Mouse (Mus musculus) kidney, adult 2 months (tissue): Measurements from ENCODE around the gene Trappc3l.

Source experiments
- CTCF ChIP-seq: fragments of 200-500 bp; conservative IDR thresholded peaks from 2 replicates; pipeline ENCODE4 v1.5.1; 2011; ENCODE audit warnings: low read depth, mild to moderate bottlenecking, control low read depth, low read length, moderate library complexity, mixed read lengths; ENCODE audit not compliant: insufficient read depth, insufficient read length
- POLR2A ChIP-seq: fragments of 200-500 bp; IDR thresholded peaks from one replicate; pipeline ENCODE4 v1.6.1; 2011; ENCODE audit warnings: low read depth, low read length, control low read depth

DNA sequence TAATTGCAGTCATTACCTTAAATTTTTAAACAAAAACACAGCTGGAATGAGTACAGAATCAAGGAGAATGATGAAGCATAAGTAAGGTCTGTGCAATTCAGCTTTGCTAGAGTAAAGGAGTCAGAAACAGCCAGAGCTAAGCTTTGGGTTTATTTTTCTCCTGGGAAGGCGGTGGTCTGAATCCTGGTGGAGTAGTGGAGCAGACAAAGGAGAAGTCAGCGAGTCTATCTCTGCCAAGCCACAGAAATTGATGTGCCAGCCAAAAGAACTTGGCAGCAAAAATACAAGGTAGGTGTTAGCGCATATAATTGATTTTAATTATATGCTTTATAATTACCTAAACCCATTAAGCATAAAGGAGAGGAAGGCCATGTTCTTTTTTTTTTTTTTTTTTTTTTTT, at the start of gene Trappc3l:
- TF ChIP-seq CTCF (no peak), POLR2A (no peak)
